Mouse (Mus musculus) effector memory CD4-positive, alpha-beta T cell, adult 7 months (primary cell): ENCODE measurements around the gene Med20. TPM values are rescaled to one million over a fixed set of nuclear protein-coding genes. Genes with fewer than 3 reads are reported as not detected.

Experiments used
- polyA plus RNA-seq: library from polyadenylated mRNA; unstranded; fragments of 100-300 nt; shearing (Covaris generic); gene quantifications from one replicate; pipeline ENCODE4 v1.2.1, GENCODE M21; 2017

Gene Med20
- 33.6 TPM for polyA plus RNA-seq

DNA sequence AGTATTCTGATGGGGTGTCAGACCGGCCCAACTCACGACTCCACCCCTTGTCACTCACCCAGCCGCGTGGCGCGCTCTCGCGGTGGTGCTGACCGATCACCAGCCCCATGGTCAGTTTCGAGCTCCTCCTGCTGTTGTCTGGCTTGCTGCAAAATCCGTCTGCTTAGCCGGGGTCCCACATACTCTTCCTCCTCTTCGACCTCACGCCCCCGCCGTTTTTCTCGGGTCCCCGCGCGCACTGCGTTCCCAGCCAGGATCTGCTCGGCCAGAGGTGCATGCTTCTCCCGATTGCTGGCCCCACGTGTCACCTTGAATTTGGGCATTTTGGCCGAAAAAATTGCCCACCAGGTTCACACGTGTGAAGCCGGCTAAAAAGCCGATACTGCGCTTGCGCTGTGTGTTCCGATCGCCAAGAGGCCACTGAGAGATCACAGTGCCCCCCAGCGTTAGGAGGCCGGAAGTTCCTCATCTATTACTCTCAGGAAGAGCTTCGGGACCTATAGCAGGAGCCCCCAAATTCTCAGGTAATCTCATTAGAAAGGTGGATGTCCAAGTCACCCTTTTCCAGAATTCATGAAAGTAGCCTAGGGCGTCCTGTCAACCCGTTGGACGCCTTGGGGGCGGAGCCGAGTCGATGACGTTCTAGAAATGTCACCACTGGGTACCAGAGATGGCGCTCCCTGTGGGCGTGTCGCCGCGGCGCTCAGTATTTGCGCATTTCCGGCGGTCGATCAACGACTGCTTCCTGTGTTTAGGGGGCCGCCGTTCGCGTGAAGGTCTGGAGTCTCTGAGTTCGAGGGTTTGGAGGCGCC is at the start of gene Med20, which contains the start of the genes Bysl and Gm20517:
TSS of gene Med20 (plus strand) at position 734 of the 812 bp plus-strand sequence.
TSS of gene Bysl (minus strand) at position 644 of the 812 bp plus-strand sequence.
TSS of gene Gm20517 (plus strand) at position 741 of the 812 bp plus-strand sequence.

DNA sequence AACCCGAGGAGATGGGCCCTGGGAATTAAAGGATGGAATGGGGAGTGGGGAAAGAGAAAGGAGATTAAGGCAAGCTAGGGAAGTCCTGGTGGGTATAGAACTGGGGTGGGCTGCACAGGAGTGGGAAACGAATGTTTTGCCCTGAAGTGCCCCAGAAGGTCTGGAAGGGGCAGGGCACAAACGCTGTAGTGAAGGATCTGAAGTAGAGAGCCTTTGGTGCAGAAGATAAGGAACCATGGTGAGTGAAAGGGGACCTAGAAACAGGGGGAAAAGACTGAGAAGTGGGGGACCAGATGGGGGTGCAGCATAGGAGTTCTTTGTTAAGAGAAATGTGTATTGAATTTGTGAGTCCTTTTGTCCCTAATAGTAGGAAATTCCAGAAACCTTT is 19.3 kb downstream of the Med20 start, which contains the start of gene Usp49:
TSS of gene Usp49 (plus strand) at position 13 of the 388 bp plus-strand sequence.

Other genes starting within 250 kb of the Med20 start
- 27.2 TPM for gene Mrps10, start 242.7 kb upstream of the Med20 start, polyA plus RNA-seq
- 1.7 TPM for gene Guca1b, start 226.2 kb upstream of the Med20 start, polyA plus RNA-seq
- not detected for gene Guca1a, start 211.0 kb upstream of the Med20 start, polyA plus RNA-seq
- gene AI661453, start 175.0 kb upstream of the Med20 start, polyA plus RNA-seq, result not detected
- gene 1700001C19Rik, start 174.2 kb upstream of the Med20 start, polyA plus RNA-seq, result not detected
- 47.6 TPM for gene Taf8, start 109.3 kb upstream of the Med20 start, polyA plus RNA-seq
- 327 TPM for gene Ccnd3, start 106.5 kb upstream of the Med20 start, polyA plus RNA-seq
- 20.1 TPM for gene Bysl, start 90 bp upstream of the Med20 start, polyA plus RNA-seq
- 3.0 TPM for gene Gm20517, start within 50 bp of the Med20 start, polyA plus RNA-seq
- 5.1 TPM for gene Usp49, start 19.1 kb downstream of the Med20 start, polyA plus RNA-seq
- gene Tomm6, start 76.8 kb downstream of the Med20 start, polyA plus RNA-seq, result 202 TPM
- 0.46 TPM for gene Frs3, start 77.4 kb downstream of the Med20 start, polyA plus RNA-seq
- gene Gm21981, start 82.9 kb downstream of the Med20 start, polyA plus RNA-seq, result not detected
- gene Prickle4, start 83.2 kb downstream of the Med20 start, polyA plus RNA-seq, result not detected
- not detected for gene Pgc, start 115.3 kb downstream of the Med20 start, polyA plus RNA-seq
- gene Tfeb, start 125.4 kb downstream of the Med20 start, polyA plus RNA-seq, result 23.7 TPM
- not detected for gene Mdfi, start 223.1 kb downstream of the Med20 start, polyA plus RNA-seq